18 mouse cellular contexts compared by ENCODE assay signal in the genomic region with DNA sequence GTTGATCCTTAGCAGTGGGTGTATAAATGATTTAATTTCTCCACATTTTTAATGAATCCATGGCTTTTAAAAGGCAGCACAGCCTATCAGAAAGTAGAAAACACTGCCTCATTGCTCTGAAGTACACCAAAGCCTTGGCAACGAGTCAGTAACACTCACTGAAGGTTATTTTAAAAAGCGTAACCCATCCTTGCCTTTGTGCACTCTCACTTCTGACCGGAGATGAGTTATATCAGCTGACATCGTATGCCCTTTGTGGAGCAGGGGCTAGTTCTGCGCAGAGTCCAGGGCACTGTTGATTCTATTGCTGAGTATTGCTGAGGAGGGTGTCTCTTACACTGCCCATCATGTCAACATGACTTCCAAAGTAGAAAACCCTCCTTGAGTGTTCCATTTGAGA. TPM values are rescaled to one million over a fixed set of nuclear protein-coding genes. Genes with fewer than 3 reads are reported as not detected.
"Had no signal": no experiment of that assay in that cellular context is flagged by ENCODE, and none has a peak within 500 bp of the region (broad histone marks: within the 10 kb centered on the region; RNA-seq: fewer than 3 reads in every experiment).

No protein-coding gene starts in this region.

- H3K9me3 ChIP-seq: liver, embryonic 13.5 days; midbrain, embryonic 13.5 days; neural tube, embryonic 13.5 days had no signal

- H3K27ac ChIP-seq: liver, embryonic 13.5 days; midbrain, embryonic 13.5 days; neural tube, embryonic 13.5 days had no signal

- H3K27me3 ChIP-seq: liver, embryonic 13.5 days; midbrain, embryonic 13.5 days; neural tube, embryonic 13.5 days had no signal

- H3K4me2 ChIP-seq: liver, embryonic 13.5 days; midbrain, embryonic 13.5 days; neural tube, embryonic 13.5 days had no signal

- H3K4me3 ChIP-seq: liver, embryonic 13.5 days; midbrain, embryonic 13.5 days; myocyte; neural tube, embryonic 13.5 days had no signal

- H3K4me1 ChIP-seq: liver, embryonic 13.5 days; midbrain, embryonic 13.5 days; neural tube, embryonic 13.5 days had no signal

- DNase-seq: kidney, adult 8-10 months; kidney, postnatal 14 days; kidney, postnatal 4 days; left cerebral cortex, postnatal 4 days; liver, embryonic 13.5 days; lung, adult 2 months; lung, postnatal 14 days; lung, postnatal 4 days; thymus, adult 18-20 months; thymus, postnatal 4 days had no signal

- H3K36me3 ChIP-seq: liver, embryonic 13.5 days; midbrain, embryonic 13.5 days; neural tube, embryonic 13.5 days had no signal

- ATAC-seq: midbrain, embryonic 13.5 days; midbrain, embryonic 16.5 days had no signal

- H3K9ac ChIP-seq: liver, embryonic 13.5 days; midbrain, embryonic 13.5 days; neural tube, embryonic 13.5 days had no signal

RNA-seq across cellular contexts. Expression of gene Frem3, which starts 18.3 kb away (rescaled TPM):
- total RNA-seq: monocyte, adult 5-6 weeks had no signal
- polyA plus RNA-seq: liver, adult 2 months; lung, adult 2 months; myocyte; small intestine, adult 2 months; spleen, adult 2 months had no signal
